Mouse (Mus musculus) brain, embryonic 18.5 days (tissue): Measurements from ENCODE around the gene Tuba1b.
A peak's percentile ranks its signal among the peaks of the same experiment; 100 is the strongest.
"Not testable (repeated sequence)": the region's sequence is repeated elsewhere in the genome, so short reads cannot be mapped to it uniquely, and the experiment has no call there.

Experiments
- DNase-seq: peaks from one replicate; pipeline ENCODE4 v3.0.0-alpha.2; 2012; ENCODE audit warnings: low read depth, low spot score

Tuba1b gene

GRCm38 (mm10) chr15:98934217-98934839 is at the start of gene Tuba1b:
Gene Tuba1b, minus strand, starts transcription at chr15:98934565.
- peak; percentile 86 for DNase-seq

GRCm38 (mm10) chr15:98983431-98984081 is 49.2 kb upstream of the Tuba1b start:
- no peak for DNase-seq

- no peak for DNase-seq
These were observed 47.7 kb upstream of the Tuba1b start for GRCm38 (mm10) chr15:98982100-98982499.

DNA sequence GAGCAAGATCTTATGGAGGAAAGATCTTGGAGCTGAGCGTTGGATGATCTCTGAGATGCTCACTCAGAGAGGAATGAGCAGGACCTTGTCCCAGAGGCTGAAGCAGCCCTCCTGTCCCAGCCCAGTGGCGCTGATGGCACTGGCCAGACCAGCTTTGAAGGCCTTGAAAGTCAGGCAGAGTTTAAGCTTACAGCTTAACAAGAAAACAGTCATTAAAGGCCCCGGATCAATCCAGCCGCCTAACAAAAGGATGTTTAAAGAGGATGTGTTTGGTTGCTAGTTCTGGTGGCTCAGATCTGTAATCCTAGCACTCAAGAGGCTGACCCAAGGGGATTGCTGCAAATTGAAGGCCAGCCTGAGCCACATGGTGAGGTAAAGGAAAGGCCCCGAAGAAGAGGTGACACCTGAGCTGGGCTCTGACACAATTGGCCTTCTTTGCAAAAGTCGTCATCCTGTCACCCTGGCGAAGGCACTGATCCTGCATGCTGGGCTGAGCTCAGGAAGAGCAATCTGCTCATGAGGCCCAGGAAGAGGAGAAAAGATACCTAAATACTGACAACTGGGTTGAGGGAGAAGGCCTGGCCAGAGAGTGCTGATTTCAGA is 45.7 kb upstream of the Tuba1b start:
- no peak for DNase-seq

- no peak for DNase-seq
These were observed 44.2 kb upstream of the Tuba1b start for GRCm38 (mm10) chr15:98978409-98979172.

DNA sequence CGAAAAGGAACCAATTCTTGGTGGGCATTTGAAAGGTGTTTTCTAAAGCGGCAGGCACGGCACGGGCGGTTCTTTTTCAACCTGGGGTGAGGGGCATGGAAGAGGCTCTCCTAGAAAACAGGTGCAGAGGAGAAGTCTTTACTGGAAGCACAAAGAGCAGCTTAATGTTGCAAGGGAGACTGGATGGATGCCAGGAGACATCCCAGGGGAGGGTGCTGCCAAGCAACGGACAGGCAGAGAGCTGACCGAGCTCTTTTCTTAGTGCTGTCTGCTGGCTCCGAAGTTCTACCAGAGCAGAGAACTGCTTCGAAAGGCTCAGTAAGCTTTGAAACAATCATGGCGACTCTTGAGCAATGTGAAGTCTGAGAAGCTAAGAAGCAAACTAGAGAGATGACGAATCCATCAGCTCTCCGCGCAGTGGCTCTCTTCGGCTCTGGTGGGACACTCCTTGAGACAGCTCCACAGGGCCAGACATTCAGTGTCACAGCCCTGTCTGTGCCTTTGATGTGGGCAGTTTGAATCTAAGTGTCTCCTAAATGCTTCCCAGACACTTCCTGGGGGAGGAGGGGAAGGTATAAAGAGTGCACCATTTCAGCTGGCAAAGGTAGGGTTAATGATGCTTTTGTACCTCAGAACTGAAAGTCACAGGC is 43.5 kb upstream of the Tuba1b start:
- DNase-seq = no peak

- no peak for DNase-seq
These were observed 42.7 kb upstream of the Tuba1b start for GRCm38 (mm10) chr15:98976763-98977758.

GRCm38 (mm10) chr15:98973015-98973614 is 38.8 kb upstream of the Tuba1b start:
- DNase-seq = no peak

DNA sequence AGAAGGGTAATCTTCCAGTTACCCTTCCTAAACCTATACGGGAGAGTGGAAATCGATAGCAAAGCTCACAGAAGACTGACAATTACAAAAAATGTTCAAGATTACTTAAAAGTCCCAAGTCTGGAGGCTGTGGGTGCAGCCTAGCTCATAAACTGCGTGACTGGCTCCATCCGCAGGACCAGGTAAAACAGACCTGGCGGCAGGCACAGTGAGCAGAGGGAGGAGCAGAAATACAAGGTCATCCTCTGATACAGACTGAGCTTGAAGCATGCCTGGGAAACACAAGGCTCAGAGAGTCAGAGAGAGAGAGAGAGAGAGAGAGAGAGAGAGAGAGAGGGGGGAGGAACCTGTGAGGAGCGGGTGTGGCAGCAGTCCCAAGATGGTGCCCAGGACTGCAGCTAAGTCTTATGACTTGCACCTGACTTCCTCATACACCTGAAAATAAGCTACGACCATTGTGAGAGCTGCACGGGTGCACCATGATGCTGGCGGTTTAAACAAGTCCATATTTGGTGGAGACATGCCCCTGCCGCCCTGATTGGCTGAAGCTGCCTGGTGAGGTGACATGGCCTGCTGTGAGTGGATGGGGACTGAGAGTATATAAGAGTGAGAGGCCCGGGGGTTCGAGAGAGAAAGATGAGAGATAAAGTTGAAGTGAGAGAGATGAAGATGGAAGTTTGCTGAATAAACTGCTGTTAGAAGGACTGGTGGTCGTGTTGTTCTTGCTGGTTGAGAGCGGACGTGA is 37.4 kb upstream of the Tuba1b start:
- DNase-seq = not testable (repeated sequence)

DNA sequence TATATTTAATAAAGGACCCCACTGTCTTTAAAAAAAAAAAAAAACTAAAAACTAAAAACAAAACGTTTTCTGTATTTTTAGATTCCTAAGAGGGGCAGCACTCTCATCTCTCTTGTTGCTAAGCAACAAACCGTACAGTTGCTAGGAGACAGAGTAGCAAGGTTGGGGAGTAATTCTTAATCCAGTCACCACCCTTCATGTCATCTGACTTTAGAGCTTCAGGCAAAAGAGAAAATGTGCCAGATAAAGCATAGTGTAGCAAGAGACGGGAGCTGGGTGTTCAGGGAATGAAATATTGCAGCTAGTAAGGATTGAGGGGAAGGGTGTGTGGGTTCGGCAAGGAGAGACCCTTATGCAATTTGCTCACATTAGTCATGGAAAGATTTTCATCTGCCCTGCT is 36.7 kb upstream of the Tuba1b start:
- DNase-seq = peak; percentile 93

DNA sequence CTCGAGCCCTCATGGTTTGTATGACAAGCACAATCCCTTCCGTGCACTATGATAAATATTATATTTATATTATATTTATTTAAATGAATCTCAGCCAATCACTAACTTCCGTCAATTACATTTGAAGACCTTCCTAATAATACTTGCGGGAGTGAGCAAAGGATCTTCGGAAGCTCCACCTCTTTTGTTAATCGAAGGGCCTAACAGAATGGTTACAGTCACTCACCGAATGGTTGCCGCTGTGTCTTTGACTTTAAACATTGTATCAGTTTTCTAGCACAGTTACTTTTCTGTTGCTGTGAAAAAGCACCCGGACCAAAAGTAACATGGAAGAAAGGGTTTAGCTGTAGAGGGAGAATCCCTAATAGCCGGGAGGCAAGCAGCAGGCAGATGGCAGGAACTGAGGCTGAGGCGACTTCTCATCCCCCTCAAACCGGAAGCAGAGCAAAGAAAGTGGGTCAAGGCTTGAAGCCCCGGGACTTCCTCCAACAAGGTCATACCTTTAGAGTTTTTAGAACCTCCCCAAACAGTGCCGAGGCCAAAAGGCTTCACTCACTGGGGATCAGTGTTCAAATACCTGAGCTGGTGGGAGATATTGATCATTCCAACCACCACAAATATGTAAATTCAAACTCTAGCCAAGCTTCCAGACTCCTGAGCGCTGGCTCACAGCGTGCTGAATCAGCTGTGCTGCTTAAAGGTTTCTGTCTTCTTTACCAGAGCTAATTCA is 35.2 kb upstream of the Tuba1b start:
- no peak for DNase-seq

GRCm38 (mm10) chr15:98968701-98969371 is 34.5 kb upstream of the Tuba1b start:
- no peak for DNase-seq

DNA sequence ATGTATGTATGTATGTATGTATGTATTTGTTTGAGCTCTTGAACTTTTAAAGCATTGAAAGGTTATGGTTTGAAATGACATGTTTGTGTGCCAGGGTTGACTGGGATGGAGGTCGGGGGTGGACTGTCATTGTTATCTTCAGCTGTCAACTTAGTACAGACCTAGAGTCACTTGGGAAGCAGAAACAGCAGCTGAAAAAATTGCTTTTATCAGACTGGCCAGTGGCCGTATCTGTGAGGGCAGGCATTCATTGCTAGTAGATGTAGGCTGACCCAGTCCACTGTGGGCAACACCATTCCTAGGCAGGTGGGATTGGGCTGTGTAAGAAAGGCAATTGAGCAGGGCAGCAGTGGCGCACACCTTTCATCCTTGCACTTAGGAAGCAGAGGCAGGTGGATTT is 25.2 kb upstream of the Tuba1b start:
- DNase-seq = no peak

- no peak for DNase-seq
These were observed 24.6 kb upstream of the Tuba1b start for GRCm38 (mm10) chr15:98958901-98959420.

GRCm38 (mm10) chr15:98957475-98957874 is 23.1 kb upstream of the Tuba1b start:
- DNase-seq = no peak

- DNase-seq = no peak
These were observed 21.6 kb upstream of the Tuba1b start for GRCm38 (mm10) chr15:98956000-98956399.

- no peak for DNase-seq
These were observed 21.0 kb upstream of the Tuba1b start for GRCm38 (mm10) chr15:98955324-98955723.
